Mouse (Mus musculus): ENCODE data around the gene Phactr3.

DNA sequence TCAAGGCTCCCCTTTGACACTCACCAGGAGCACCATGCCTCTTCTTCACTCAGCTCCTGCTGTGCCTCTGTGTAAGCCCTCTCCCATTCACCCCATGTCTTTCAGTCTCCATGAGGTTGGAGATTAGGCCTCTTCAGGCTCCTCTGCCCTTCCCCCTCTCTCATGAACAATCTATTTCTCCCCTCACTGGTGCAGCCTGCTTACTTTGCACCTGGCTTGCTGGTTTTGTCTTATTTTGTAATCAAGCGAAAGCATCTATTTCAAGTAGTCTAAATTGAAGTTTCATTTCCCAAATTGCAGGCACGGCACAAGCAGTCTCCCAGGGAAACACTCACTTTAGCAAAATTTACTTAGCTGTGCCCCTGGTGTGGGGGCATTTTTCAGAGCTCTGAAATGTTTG lies 70.2 kb downstream of the Phactr3 start:
- no peak for TF ChIP-seq CTCF (IDR thresholded peaks at IDR 0.05; ENCODE audit: low read depth)
- no peak for TF ChIP-seq EP300 (IDR thresholded peaks at IDR 0.05; ENCODE audit: low read depth)

Data from liver, embryonic 14.5 days (tissue).